Mouse (Mus musculus): ENCODE results near the gene Wdr70. TPM values are rescaled to one million over a fixed set of nuclear protein-coding genes. Genes with fewer than 3 reads are reported as not detected.

The Wdr70 gene
- total RNA-seq, 2 experiments from 2014 or later = 22.3 to 22.7 TPM

DNA sequence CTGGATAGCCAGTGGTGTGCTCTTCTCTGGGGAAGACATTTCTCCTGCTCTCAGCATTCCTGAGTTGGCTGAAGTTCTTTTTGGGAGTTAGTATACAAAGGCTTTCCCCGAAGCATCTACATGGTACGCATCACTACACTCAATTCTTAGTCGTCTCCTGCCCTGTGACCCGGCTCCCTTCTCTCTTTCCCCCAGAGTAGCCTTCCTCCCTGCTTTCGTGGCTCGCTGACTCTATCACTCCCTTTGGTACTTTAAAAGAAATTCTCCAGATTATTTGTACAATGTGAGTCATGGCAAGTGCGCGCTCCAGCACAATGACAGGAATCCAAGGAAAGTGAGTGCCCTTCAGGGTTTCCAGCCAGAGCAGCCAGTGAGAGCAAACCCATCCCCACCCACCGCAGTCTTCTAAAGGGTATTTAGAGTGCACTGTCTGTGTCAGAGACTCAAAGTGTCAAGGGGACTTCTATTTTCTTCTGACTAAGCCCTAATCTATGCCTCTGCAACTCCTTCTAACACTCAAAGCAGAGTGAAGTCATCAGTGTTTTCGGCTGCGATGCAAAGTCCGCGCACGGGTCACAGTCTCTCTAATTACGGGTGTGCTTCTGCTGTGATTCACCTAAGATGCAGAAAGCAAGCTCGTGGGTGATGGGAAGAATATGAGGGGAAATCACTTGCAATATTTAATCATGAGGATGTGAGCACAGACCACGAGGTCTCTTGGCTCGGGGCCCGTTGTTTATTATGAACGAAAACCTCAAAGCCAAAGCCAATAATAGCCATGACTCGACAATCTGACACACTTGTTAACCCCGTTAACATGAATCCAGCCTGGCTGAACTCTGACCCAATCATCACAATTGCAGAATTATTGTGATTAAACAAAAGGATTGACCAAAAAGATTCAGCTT, 221.2 kb downstream of the Wdr70 start:
- intact Hi-C loops (cut with DNase I) = no loop called here
- peak; percentile 11 to 30 for DNase-seq

DNA sequence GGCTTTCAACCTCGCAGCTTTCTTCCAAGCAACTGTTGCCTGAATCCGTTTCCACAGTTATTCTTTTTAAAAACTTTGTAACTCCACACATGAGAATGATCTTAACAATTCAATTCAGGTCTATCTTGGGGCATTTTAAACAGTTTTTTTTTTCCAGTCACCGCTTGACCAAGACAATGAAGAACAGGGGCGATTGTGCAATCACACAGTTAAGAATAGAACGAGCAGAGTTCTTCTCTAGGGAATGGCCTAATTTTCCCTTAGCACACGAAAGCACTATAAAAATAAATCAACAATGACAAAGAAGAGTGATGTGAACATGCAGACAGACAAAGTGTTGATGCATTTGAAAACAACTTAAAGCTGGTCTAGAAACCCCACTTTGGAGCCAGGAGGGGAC, 223.1 kb downstream of the Wdr70 start:
- no peak for DNase-seq
- intact Hi-C loops (cut with DNase I) = no loop called here

- DNase-seq = no peak
- intact Hi-C loops (cut with DNase I) = no loop called here
Observed at GRCm38 (mm10) chr15:7872473-7872872, 226.5 kb downstream of the Wdr70 start.

DNA sequence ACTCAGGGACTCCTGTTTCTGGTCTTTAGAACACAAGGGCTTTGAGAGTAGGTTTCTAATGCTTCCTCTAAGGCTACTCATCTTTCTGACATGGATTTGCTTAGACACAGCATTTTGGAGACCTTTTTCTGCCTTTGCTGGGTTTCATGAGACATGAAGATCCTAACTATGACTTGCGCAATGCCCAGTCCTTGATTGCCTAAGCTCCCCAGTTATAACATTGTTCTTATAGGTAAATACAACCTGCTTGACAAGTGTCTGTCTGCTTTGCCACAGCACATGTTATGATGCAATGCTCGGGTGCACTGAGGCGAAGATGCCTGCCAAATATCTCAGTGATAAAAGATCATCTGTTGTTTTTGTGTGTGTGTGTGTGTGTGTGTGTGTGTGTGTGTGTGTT, 233.7 kb downstream of the Wdr70 start:
- intact Hi-C loops (cut with DNase I) = no loop called here

DNA sequence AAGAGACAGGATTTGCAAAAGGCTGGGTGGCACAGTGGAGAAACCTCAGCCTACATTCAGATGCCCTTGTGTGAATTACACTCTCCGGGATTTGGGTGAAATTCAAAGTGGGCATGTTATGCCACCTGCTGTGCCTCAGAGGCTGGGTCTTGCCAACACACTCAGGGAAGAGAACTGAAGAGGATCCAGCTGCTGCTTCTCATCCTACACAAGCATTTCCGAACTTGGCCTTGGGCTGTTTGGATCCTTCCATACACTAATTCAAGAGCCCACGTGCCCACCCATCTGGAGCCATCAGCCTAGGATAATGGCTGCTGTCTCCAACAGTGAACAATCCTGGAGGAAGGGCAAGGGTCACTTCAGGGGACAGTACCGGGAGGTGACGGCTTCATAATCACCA, 235.7 kb downstream of the Wdr70 start:
- DNase-seq = no peak
- intact Hi-C loops (cut with DNase I) = no loop called here

More for the DNA sequence above, 233.7 kb downstream of the Wdr70 start:
- no peak for DNase-seq

- no peak for DNase-seq
- intact Hi-C loops (cut with DNase I) = no loop called here
Observed at GRCm38 (mm10) chr15:7862890-7863289, 236.1 kb downstream of the Wdr70 start.

GRCm38 (mm10) chr15:7858841-7859240, 240.2 kb downstream of the Wdr70 start:
- DNase-seq = no peak
- intact Hi-C loops (cut with DNase I) = no loop called here

GRCm38 (mm10) chr15:7857418-7857817, 241.6 kb downstream of the Wdr70 start:
- peak; percentile 64 to 74 for DNase-seq
- intact Hi-C loops (cut with DNase I) = no loop called here

- no peak for DNase-seq
- intact Hi-C loops (cut with DNase I) = no loop called here
Observed at GRCm38 (mm10) chr15:7842398-7842797, 256.6 kb downstream of the Wdr70 start.

GRCm38 (mm10) chr15:7841664-7842063, 257.3 kb downstream of the Wdr70 start:
- no peak for DNase-seq
- intact Hi-C loops (cut with DNase I) = no loop called here

DNA sequence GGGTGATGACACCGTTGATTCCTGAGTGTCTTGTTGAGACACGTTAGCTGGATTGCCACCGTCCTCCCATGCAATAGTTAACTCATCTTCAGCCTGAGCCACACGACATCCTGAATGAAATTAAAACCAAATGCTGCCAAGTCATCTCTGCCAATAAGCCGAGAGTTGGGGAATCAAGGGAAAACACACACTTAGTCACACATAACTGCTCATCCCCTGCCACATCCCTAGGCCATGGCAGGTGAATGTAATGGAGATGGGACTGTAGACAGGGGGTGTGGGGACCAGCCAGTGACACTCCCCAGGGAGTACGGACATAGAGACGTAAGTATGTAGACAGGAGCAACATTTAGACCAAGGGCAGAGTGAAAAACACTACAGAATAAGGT, 260.1 kb downstream of the Wdr70 start:
- intact Hi-C loops (cut with DNase I) = no loop called here
- DNase-seq = no peak

DNA sequence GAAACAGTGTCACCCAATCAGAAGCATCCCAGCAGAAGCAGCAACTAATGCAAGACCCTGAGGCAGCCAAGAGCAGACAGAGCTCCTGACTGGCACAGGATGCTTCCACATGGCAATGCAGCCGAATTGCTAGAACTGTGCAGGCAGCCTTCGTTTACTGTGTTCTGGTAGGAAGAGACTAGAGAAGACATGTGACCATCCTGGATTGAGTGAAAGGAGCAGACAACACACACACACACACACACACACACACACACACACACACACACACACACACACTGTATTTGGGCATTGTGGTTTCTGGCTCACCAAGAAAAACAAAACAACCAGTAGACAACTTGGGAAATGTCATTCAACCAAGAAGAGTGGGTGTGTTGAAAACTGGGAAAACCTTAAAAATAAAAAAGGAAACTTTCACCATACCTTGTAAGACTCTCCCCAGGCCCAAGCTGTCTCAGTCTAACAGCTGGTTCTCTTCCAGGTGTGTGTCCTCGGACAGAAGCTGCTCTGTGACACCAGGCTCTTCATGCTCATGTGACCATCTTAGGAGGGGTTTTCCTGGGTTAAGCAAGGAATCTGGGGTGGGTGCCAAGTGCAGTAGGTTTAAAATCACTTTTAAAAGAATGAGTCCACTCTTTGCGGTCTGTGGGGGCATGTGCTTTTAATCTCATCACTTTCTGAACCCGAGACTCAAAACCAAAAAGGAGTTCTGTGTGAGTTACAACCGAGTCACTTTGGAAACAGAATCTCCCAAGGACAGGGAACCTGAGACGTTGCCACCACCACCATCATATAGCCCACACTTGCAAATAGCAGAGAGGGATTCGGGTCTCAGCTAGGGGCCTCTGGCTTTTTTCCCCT, 260.7 kb downstream of the Wdr70 start:
- no peak for DNase-seq
- intact Hi-C loops (cut with DNase I) = no loop called here

- intact Hi-C loops (cut with DNase I) = no loop called here
- no peak for DNase-seq
Observed at GRCm38 (mm10) chr15:7835404-7835803, 263.6 kb downstream of the Wdr70 start.

DNA sequence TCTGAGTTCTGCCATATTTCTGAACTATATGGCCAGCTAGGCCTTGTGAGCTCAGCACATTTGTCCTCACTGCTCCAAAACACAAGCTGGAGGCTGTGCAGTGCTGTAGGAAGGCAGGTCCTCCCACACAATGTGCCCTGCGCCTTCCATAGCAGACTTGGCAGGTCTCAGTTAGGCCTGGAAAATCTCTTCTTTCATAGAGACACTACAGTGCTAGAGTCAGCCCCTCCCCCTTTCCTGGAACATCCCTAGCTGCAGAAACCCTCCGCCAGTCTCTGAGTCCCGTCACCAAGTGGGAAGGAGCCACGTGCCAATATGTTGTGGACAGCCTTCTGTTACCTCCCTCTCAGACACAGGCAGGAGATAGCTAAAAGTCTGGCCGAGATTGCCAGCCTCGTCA, 273.5 kb downstream of the Wdr70 start:
- intact Hi-C loops (cut with DNase I) = no loop called here

GRCm38 (mm10) chr15:7823886-7824285, 275.1 kb downstream of the Wdr70 start:
- intact Hi-C loops (cut with DNase I) = no loop called here

More for the DNA sequence above, 273.5 kb downstream of the Wdr70 start:
- no peak for DNase-seq

More at GRCm38 (mm10) chr15:7823886-7824285, 275.1 kb downstream of the Wdr70 start:
- DNase-seq = peak in 1 of 2 experiments; percentile 10

Small RNAs within 50 kb of the gene (microRNA-seq; reads per million reads assigned to microRNA genes)
- 0 reads per million in 2 experiments for gene Gm27529

Other genes starting within 250 kb of the Wdr70 start
- 10 to 100 TPM; 15.9 to 19.7 TPM for gene Nup155, start 10.1 kb upstream of the Wdr70 start, total RNA-seq (2021)
- gene Cplane1, start 69.9 kb upstream of the Wdr70 start, total RNA-seq (2021) = 1 to 10 TPM; 7.3 to 7.5 TPM